Mouse (Mus musculus): ENCODE data around the gene Trappc10.

Trappc10 gene

GRCm38 (mm10) chr10:78169281-78170042, 75.0 kb downstream of the Trappc10 start, which contains the start of gene D10Jhu81e:
D10Jhu81e (minus strand) TSS chr10:78169782.
- in situ Hi-C loops (cut with MboI; ENCODE audit: low pct_unique_long_range_greater_than_20kb in 1 of 2, low sequenced_read_pairs in 2 of 2, unreplicated experiment in 1 of 2): loop anchor here (10.0 kb wide), 2 partner anchors 155 to 165 kb away; partner anchors contain the start of gene Pfkl (in 1 of the 2)

- in situ Hi-C loops (cut with MboI; ENCODE audit: low pct_unique_long_range_greater_than_20kb in 1 of 2, low sequenced_read_pairs in 2 of 2, unreplicated experiment in 1 of 2): loop anchor here (10.0 kb wide), 2 partner anchors 154 to 164 kb away; partner anchors contain the start of gene Pfkl (in 1 of the 2)
These were observed 75.6 kb downstream of the Trappc10 start for GRCm38 (mm10) chr10:78168792-78169191.

- in situ Hi-C loops (cut with MboI; ENCODE audit: low pct_unique_long_range_greater_than_20kb in 1 of 2, low sequenced_read_pairs in 2 of 2, unreplicated experiment in 1 of 2): loop anchor here (10.0 kb wide), 2 partner anchors 153 to 163 kb away; partner anchors contain the start of gene Pfkl (in 1 of the 2)
These were observed 76.7 kb downstream of the Trappc10 start for GRCm38 (mm10) chr10:78167775-78168174.

GRCm38 (mm10) chr10:78167333-78167732, 77.1 kb downstream of the Trappc10 start:
- in situ Hi-C loops (cut with MboI; ENCODE audit: low pct_unique_long_range_greater_than_20kb in 1 of 2, low sequenced_read_pairs in 2 of 2, unreplicated experiment in 1 of 2): loop anchor here (10.0 kb wide), 2 partner anchors 153 to 163 kb away; partner anchors contain the start of gene Pfkl (in 1 of the 2)

GRCm38 (mm10) chr10:78165256-78166005, 79.0 kb downstream of the Trappc10 start:
- in situ Hi-C loops (cut with MboI; ENCODE audit: low pct_unique_long_range_greater_than_20kb in 1 of 2, low sequenced_read_pairs in 2 of 2, unreplicated experiment in 1 of 2): loop anchor here (10.0 kb wide), 2 partner anchors 151 to 161 kb away; partner anchors contain the start of gene Pfkl (in 1 of the 2)

GRCm38 (mm10) chr10:78164786-78165185, 79.7 kb downstream of the Trappc10 start:
- in situ Hi-C loops (cut with MboI; ENCODE audit: low pct_unique_long_range_greater_than_20kb in 1 of 2, low sequenced_read_pairs in 2 of 2, unreplicated experiment in 1 of 2): loop anchor here (5.0 to 10.0 kb wide), 3 partner anchors 132 to 160 kb away; partner anchors contain the start of gene Pfkl (in 1 of the 2)

GRCm38 (mm10) chr10:78163923-78164322, 80.5 kb downstream of the Trappc10 start:
- in situ Hi-C loops (cut with MboI; ENCODE audit: low pct_unique_long_range_greater_than_20kb in 1 of 2, low sequenced_read_pairs in 2 of 2, unreplicated experiment in 1 of 2): loop anchor here (5.0 to 10.0 kb wide), 3 partner anchors 132 to 159 kb away; partner anchors contain the start of gene Pfkl (in 1 of the 2)

GRCm38 (mm10) chr10:78163241-78163640, 81.2 kb downstream of the Trappc10 start:
- in situ Hi-C loops (cut with MboI; ENCODE audit: low pct_unique_long_range_greater_than_20kb in 1 of 2, low sequenced_read_pairs in 2 of 2, unreplicated experiment in 1 of 2): loop anchor here (5.0 to 10.0 kb wide), 3 partner anchors 131 to 158 kb away; partner anchors contain the start of gene Pfkl (in 1 of the 2)

- in situ Hi-C loops (cut with MboI; ENCODE audit: low pct_unique_long_range_greater_than_20kb in 1 of 2, low sequenced_read_pairs in 2 of 2, unreplicated experiment in 1 of 2): loop anchor here (5.0 to 10.0 kb wide), 3 partner anchors 130 to 158 kb away; partner anchors contain the start of gene Pfkl (in 1 of the 2)
These were observed 81.8 kb downstream of the Trappc10 start for GRCm38 (mm10) chr10:78162646-78163045.

- in situ Hi-C loops (cut with MboI; ENCODE audit: low pct_unique_long_range_greater_than_20kb in 1 of 2, low sequenced_read_pairs in 2 of 2, unreplicated experiment in 1 of 2): loop anchor here (5.0 to 10.0 kb wide), 3 partner anchors 129 to 156 kb away; partner anchors contain the start of gene Pfkl (in 1 of the 2)
These were observed 83.3 kb downstream of the Trappc10 start for GRCm38 (mm10) chr10:78161096-78161495.

GRCm38 (mm10) chr10:78160369-78161095, 83.9 kb downstream of the Trappc10 start:
- in situ Hi-C loops (cut with MboI; ENCODE audit: low pct_unique_long_range_greater_than_20kb in 1 of 2, low sequenced_read_pairs in 2 of 2, unreplicated experiment in 1 of 2): loop anchor here (5.0 to 10.0 kb wide), 3 partner anchors 128 to 156 kb away; partner anchors contain the start of gene Pfkl (in 1 of the 2)

GRCm38 (mm10) chr10:78159906-78160305, 84.5 kb downstream of the Trappc10 start:
- in situ Hi-C loops (cut with MboI; ENCODE audit: low pct_unique_long_range_greater_than_20kb in 1 of 2, low sequenced_read_pairs in 2 of 2, unreplicated experiment in 1 of 2): loop anchor here (5.0 to 10.0 kb wide), 3 partner anchors 128 to 155 kb away; partner anchors contain the start of gene Pfkl (in 1 of the 2)

- in situ Hi-C loops (cut with MboI; ENCODE audit: low pct_unique_long_range_greater_than_20kb in 1 of 2, low sequenced_read_pairs in 2 of 2, unreplicated experiment in 1 of 2): no loop called here
These were observed 85.1 kb downstream of the Trappc10 start for GRCm38 (mm10) chr10:78159252-78159878.

GRCm38 (mm10) chr10:78158041-78158440, 86.4 kb downstream of the Trappc10 start:
- in situ Hi-C loops (cut with MboI; ENCODE audit: low pct_unique_long_range_greater_than_20kb in 1 of 2, low sequenced_read_pairs in 2 of 2, unreplicated experiment in 1 of 2): no loop called here

GRCm38 (mm10) chr10:78156926-78157325, 87.5 kb downstream of the Trappc10 start:
- in situ Hi-C loops (cut with MboI; ENCODE audit: low pct_unique_long_range_greater_than_20kb in 1 of 2, low sequenced_read_pairs in 2 of 2, unreplicated experiment in 1 of 2): no loop called here

- in situ Hi-C loops (cut with MboI; ENCODE audit: low pct_unique_long_range_greater_than_20kb in 1 of 2, low sequenced_read_pairs in 2 of 2, unreplicated experiment in 1 of 2): no loop called here
These were observed 95.3 kb downstream of the Trappc10 start for GRCm38 (mm10) chr10:78148834-78149766.

Data from mouse embryonic stem cell (cell line).